Mouse (Mus musculus) limb, embryonic 15.5 days (tissue): ENCODE measurements around the gene Rph3al. TPM values are rescaled to one million over a fixed set of nuclear protein-coding genes. Genes with fewer than 3 reads are reported as not detected.

Experiments
- ATAC-seq: fragments of 200-750 bp; cut with Nextera tagmentation; 2 replicates; pipeline ENCODE4 v1.8.0; 2017; ENCODE audit warnings: low read depth, moderate TSS enrichment; ENCODE audit not compliant: insufficient number of reproducible peaks, low FRiP score, low TSS enrichment
- H3K27ac ChIP-seq: fragments of 300-500 bp; sonication (generic); 2 replicates; pipeline ENCODE4 v1.5.1; 2015; ENCODE audit warnings: moderate library complexity, mild to moderate bottlenecking, inconsistent platforms
- H3K27me3 ChIP-seq: fragments of 300-500 bp; sonication (generic); 2 replicates; pipeline ENCODE4 v1.6.1; 2015; ENCODE audit warnings: inconsistent platforms
- H3K36me3 ChIP-seq: fragments of 300-500 bp; sonication (generic); 2 replicates; pipeline ENCODE4 v1.6.1; 2015; ENCODE audit warnings: inconsistent platforms
- H3K4me1 ChIP-seq: fragments of 300-500 bp; sonication (generic); 2 replicates; pipeline ENCODE4 v1.6.1; 2015; ENCODE audit warnings: inconsistent platforms
- H3K4me2 ChIP-seq: fragments of 300-500 bp; sonication (generic); 2 replicates; pipeline ENCODE4 v1.6.1; 2015; ENCODE audit warnings: mild to moderate bottlenecking, inconsistent platforms
- H3K4me3 ChIP-seq: fragments of 300-500 bp; sonication (generic); 2 replicates; pipeline ENCODE4 v1.5.1; 2015; ENCODE audit warnings: mild to moderate bottlenecking, inconsistent platforms
- H3K9ac ChIP-seq: fragments of 300-500 bp; sonication (generic); 2 replicates; pipeline ENCODE4 v1.6.1; 2015; ENCODE audit warnings: inconsistent platforms
- H3K9me3 ChIP-seq: fragments of 300-500 bp; sonication (generic); 2 replicates; pipeline ENCODE4 v1.6.1; 2016; ENCODE audit warnings: inconsistent platforms
- WGBS: fragments of 180-500 bp; shearing (Covaris S2); methylation state at CpG from one replicate; pipeline ENCODE4 v1.1.7; 2015; 5-methylcytosine and 5-hydroxymethylcytosine counted together
- polyA plus RNA-seq: library from polyadenylated mRNA; unstranded; fragments of >200 nt; fragmentation: Nextera tagmentation; extraction: Ambion mirVana; gene quantifications from 2 replicates; pipeline ENCODE4 v1.2.1, GENCODE M21; 2015

The Rph3al gene
- polyA plus RNA-seq, 1 experiment from 2014 or later, result 1.9 TPM

DNA sequence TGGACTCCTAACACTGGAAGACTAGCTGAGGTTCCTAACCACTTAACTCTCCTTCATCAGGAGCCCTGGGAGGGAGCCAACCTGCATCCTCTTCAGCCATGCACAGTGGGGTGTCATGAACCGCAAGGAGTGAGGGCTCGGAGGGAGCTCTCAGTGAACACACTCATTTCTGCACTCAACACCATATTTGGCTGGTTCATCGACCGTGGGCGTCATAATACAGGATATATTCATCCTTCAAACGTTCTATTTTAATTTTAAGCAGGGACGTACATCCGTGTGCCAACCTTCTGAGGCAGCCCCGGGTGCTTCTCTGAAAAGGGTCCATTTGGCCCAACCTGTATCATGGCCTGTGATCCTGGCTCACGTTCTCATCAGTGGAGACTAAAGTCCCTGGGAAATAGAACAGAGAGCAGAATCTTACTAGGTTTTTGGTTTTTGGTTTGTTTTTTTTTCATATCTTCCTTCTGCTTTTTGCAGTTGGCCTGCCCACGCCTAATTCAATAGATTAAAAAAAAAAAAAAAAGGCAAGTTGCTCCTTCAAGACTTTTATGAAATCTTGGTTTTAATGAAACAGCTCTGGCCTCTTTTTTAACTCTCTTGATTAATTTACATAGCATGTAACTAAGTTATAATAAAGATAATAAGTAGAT lies 102.5 kb downstream of the Rph3al start:
- no peak overlapping the region for H3K4me2 ChIP-seq
- no peaks in the 10 kb centered on the region for H3K4me1 ChIP-seq
- no peak overlapping the region for H3K4me3 ChIP-seq
- no peaks in the 10 kb centered on the region for H3K9me3 ChIP-seq
- no peak overlapping the region for H3K27ac ChIP-seq
- H3K9ac ChIP-seq, result no peak overlapping the region
- 77% methylated on average over 11 of the region's 11 CpGs for WGBS
- no peaks in the 10 kb centered on the region for H3K27me3 ChIP-seq
- no peaks in the 10 kb centered on the region for H3K36me3 ChIP-seq
- ATAC-seq, result no peak

DNA sequence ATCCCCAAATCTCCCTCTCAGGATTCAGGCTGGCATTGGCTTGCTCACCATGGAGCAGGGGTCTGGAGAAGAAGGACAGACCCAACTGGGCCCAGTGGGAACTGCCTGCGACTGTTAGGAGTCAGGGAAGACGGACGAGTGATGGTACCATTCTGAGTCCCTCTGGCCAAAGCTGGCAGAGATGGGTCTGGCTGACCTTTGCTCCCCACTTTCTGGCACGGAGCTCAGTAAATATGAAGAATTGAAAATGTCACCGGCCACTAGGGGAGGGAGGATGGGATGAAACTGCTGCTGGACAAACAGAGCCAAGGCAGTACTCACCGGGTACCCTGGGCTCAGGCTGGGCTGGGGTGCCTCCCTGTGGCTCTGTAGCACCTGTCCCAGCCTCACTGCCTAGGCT lies 105.1 kb downstream of the Rph3al start:
- Histone ChIP-seq H3K9ac (no peak overlapping the region), H3K27me3 (no peaks in the 10 kb centered on the region), H3K27ac (no peak overlapping the region), H3K4me3 (no peak overlapping the region), H3K4me2 (no peak overlapping the region), H3K4me1 (no peaks in the 10 kb centered on the region), H3K36me3 (no peaks in the 10 kb centered on the region), H3K9me3 (no peaks in the 10 kb centered on the region)
- 83% methylated on average over 6 of the region's 6 CpGs for WGBS
- no peak for ATAC-seq

DNA sequence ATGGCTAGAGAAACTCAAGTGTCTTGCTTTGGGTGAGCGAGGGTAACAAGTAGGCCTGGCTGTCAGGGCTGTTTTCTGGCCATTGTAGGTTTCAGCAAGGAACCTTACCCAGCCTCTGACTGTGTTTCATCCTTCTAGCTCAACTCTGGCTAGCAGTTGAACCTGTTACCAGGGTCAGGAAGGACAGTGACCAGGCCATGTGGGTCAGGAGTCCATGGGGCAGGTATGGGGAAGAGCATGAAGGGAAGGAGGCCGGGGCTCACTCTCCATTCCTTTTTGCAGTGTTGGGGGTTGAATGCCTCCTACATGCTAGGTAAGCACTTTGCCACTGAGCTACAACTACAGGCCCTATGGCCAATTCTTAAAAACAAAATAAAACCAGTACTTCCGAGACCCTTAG lies 107.8 kb downstream of the Rph3al start:
- ATAC-seq, result no peak
- no peak overlapping the region for H3K27ac ChIP-seq
- WGBS, result 92% methylated on average over 3 of the region's 3 CpGs
- H3K4me2 ChIP-seq, result no peak overlapping the region
- no peaks in the 10 kb centered on the region for H3K27me3 ChIP-seq
- H3K4me3 ChIP-seq, result no peak overlapping the region
- no peak overlapping the region for H3K9ac ChIP-seq
- no peaks in the 10 kb centered on the region for H3K4me1 ChIP-seq
- H3K36me3 ChIP-seq, result no peaks in the 10 kb centered on the region
- no peaks in the 10 kb centered on the region for H3K9me3 ChIP-seq

DNA sequence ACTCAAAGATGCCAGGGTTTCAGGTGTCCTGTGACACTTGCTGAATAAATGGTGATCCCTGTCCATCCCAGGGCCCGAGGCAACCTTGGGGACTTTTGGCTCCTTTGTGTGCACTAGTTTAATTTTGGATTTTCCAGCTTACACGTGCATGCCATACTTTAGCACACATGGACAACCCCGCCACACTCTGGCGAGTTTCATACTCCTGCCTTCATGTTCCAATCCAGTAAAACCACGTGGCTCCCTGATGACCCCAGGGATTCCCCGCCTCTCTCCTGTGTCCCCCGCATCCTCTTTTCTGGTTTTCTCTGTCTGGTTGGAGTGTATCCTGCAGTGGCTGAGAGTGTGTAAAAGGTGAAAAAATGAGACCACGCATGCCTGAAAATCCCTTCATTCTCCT lies 110.8 kb downstream of the Rph3al start:
- no peaks in the 10 kb centered on the region for H3K4me1 ChIP-seq
- H3K27me3 ChIP-seq, result no peaks in the 10 kb centered on the region
- H3K27ac ChIP-seq, result no peak overlapping the region
- H3K9ac ChIP-seq, result no peak overlapping the region
- H3K9me3 ChIP-seq, result no peaks in the 10 kb centered on the region
- H3K36me3 ChIP-seq, result no peaks in the 10 kb centered on the region
- WGBS, result 71% methylated on average over 8 of the region's 8 CpGs
- ATAC-seq, result no peak
- no peak overlapping the region for H3K4me3 ChIP-seq
- H3K4me2 ChIP-seq, result no peak overlapping the region

DNA sequence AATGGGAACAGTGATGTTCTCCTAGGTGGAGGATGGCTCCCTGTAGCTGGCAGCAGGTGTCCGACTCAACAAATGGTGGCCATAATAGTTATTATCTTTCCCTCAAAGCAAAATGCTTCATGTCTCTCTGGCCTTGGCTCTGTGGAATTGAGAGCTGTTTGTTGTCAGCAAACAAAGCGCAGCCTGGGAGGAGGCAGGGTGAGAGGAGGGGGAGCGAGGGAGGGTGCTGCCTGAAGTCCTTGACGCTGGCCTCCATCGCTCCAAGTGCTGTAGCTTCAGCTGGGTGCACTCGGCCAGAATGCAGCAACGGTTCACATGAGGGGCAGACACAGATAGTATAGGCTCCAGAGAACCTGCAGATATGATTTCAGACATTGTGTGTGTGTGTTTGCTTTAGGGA lies 114.7 kb downstream of the Rph3al start:
- Histone ChIP-seq H3K27me3 (no peaks in the 10 kb centered on the region), H3K36me3 (no peaks in the 10 kb centered on the region), H3K27ac (no peak overlapping the region), H3K4me1 (peaks cover 5% of the 10 kb centered on the region), H3K9ac (no peak overlapping the region), H3K4me3 (no peak overlapping the region), H3K9me3 (no peaks in the 10 kb centered on the region), H3K4me2 (no peak overlapping the region)
- ATAC-seq, result no peak
- 66% methylated on average over 7 of the region's 7 CpGs for WGBS

DNA sequence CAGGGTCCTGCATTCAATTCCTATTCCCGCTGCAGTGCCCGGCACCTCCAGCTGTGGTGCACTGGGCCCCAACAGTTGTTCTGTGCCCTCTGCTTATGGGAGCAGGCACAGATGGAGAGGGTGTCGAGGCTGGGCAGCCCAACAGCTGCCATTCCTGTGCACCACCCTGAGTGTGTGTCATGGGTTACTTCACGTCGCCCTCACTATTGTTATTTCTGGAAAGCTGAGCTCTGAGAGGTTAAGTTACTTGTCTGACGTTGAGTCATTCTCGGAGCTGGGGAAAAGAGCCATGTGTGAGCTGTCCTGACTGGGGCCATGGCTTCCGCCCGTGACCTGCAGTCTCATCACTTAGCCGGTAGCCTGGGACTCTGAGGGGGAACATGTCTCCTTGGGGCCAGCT lies 125.1 kb downstream of the Rph3al start:
- H3K27ac ChIP-seq, result peak overlapping the region; percentile 69
- ATAC-seq, result 0 out of 2 replicates have a peak, but pooled peaks have one; percentile 55
- 49% methylated on average over 10 of the region's 10 CpGs for WGBS

DNA sequence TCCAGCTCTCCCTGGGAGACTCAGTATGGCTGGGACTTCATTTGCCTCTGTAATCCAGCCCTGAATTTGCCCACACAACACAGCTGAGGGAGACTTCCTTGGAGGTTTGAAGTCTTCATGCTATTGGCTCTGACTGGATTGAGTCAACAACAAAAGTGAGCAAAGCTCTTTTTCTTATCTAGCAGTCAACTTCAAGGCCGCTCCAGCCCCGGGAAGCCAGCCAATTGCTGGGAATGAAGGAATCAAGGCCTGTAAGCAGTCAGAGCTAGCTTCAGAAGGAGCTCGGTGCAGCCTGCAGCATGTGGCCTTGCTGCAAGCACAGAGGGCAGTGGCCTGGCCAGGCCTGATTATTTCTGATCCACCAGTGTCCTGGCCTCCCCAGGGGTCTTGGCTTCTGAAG lies 126.3 kb downstream of the Rph3al start:
- Histone ChIP-seq H3K9me3 (no peaks in the 10 kb centered on the region), H3K4me1 (peaks cover 24% of the 10 kb centered on the region), H3K36me3 (no peaks in the 10 kb centered on the region), H3K27me3 (no peaks in the 10 kb centered on the region), H3K27ac (peak overlapping the region; percentile 84), H3K4me3 (no peak overlapping the region), H3K9ac (no peak overlapping the region), H3K4me2 (no peak overlapping the region)
- WGBS, result 28% methylated on average over 3 of the region's 3 CpGs
- no peak for ATAC-seq

More for the DNA sequence above, 125.1 kb downstream of the Rph3al start:
- Histone ChIP-seq H3K36me3 (no peaks in the 10 kb centered on the region), H3K9ac (0 out of 2 replicates have a peak overlapping the region, but pooled peaks have one; percentile 7), H3K9me3 (no peaks in the 10 kb centered on the region), H3K4me1 (peaks cover 32% of the 10 kb centered on the region), H3K27me3 (no peaks in the 10 kb centered on the region), H3K4me2 (no peak overlapping the region), H3K4me3 (no peak overlapping the region)

DNA sequence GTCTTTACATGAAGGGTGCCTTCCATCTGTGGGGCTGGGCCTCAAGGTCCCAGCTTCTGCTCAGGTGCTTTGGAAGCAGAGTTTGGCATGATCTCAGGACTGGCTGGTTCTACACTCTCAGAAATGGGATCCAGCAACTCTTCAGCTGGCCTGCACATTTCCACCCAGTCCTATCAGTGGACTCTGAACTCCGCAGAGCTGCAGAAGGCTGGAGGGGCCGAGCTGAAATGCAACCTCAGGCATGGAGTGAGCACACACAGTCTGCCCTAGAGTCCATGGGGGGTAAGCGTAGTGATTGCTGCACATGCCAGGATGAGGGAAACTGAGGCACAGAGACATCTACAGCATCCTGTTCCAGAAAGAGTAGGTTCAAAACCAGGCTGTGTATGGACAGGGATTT lies 127.7 kb downstream of the Rph3al start:
- Histone ChIP-seq H3K4me3 (no peak overlapping the region), H3K9me3 (no peaks in the 10 kb centered on the region), H3K36me3 (no peaks in the 10 kb centered on the region), H3K9ac (no peak overlapping the region), H3K27me3 (no peaks in the 10 kb centered on the region), H3K27ac (no peak overlapping the region), H3K4me1 (peaks cover 24% of the 10 kb centered on the region), H3K4me2 (no peak overlapping the region)
- 87% methylated on average over 3 of the region's 3 CpGs for WGBS
- no peak for ATAC-seq

DNA sequence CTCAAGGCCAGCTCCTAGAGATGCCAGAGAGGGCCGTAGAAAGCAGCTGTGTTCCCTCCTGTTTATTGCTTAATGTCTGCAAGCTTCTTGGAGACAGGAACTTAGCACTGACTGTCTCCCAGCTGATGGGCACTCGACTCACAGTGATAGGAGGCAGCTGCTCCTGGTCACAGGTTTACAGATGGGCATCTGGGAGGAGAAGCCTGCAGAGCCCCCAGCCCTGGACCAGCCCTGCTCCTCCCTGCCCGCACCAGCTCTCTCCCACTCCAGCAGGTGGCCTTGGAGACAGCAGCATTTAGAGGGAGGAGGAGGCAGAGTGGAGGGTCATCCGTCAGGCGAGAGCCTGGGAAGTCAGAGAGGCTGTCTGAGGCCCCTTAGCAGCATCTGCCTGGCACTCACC lies 130.7 kb downstream of the Rph3al start:
- Histone ChIP-seq H3K4me2 (no peak overlapping the region), H3K9me3 (no peaks in the 10 kb centered on the region), H3K27ac (no peak overlapping the region), H3K36me3 (no peaks in the 10 kb centered on the region), H3K4me3 (no peak overlapping the region), H3K4me1 (peaks cover 10% of the 10 kb centered on the region), H3K9ac (no peak overlapping the region), H3K27me3 (no peaks in the 10 kb centered on the region)
- no peak for ATAC-seq
- WGBS, result 30% methylated on average over 5 of the region's 5 CpGs

DNA sequence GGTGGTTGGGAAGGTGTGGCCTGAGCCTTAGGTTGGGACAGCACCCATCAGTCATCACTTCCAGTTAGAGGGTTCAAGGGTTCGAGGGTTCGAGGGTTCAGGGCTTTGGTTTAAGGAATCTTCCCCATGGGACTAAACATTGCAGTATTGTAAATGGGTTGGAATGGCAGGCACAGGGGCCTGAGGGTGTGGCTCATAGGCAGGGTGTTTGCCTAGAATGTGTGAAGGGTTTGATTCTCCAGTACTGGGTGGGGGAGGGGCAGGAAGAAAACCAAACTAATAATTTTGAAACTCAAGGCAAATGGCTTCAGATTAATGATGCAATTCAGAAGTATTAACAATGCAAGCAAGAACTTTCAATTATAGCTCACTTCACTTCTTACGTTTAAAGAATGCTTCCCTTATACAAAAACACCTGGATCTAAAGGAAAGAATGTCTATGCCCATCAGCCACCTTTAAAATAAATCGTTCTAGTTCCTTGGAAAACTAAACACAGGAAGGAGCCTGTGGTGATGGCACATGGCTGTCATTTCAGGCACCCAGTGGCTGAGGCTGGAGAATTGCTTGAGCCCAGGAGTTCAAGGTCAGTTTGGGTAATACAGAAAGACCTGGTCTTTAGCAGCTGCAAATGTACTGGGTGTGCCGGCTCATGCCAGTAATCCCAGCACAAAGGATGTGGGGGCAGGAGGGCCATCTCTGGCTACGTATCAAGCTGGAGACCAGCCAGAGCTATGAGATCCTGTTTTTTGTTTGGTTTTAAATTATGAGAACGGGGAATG lies 136.3 kb downstream of the Rph3al start:
- no peaks in the 10 kb centered on the region for H3K9me3 ChIP-seq
- no peak overlapping the region for H3K4me2 ChIP-seq
- H3K4me3 ChIP-seq, result no peak overlapping the region
- no peak overlapping the region for H3K9ac ChIP-seq
- peaks cover 6% of the 10 kb centered on the region for H3K27me3 ChIP-seq
- 73% methylated on average over 7 of the region's 7 CpGs for WGBS
- no peak overlapping the region for H3K27ac ChIP-seq
- no peaks in the 10 kb centered on the region for H3K36me3 ChIP-seq
- no peaks in the 10 kb centered on the region for H3K4me1 ChIP-seq
- no peak for ATAC-seq

DNA sequence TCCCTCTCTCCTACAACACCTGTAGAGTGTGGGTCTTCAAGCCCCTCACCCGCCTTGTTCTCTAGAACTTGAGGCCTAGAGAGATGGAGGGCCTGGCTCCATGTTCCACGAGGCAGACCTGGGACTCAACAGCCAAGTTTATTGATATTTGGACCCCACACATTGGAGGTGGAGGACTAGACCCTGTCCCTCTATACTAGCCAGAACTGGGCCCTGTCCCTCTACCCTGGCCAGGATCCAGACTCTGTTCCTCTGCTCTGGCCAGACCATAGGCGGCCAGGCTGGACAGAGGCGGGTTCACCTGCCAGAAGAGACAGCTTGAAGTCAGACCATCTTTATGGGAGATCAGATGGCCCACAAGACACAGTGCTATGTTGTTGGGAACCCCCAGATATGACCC lies 136.9 kb downstream of the Rph3al start:
- no peaks in the 10 kb centered on the region for H3K9me3 ChIP-seq
- H3K4me1 ChIP-seq, result 0 out of 2 replicates have a peak, but pooled peaks cover under 1% of the 10 kb centered on the region
- H3K27me3 ChIP-seq, result peaks cover 12% of the 10 kb centered on the region
- H3K36me3 ChIP-seq, result no peaks in the 10 kb centered on the region
- no peak overlapping the region for H3K9ac ChIP-seq
- ATAC-seq, result no peak
- H3K4me3 ChIP-seq, result no peak overlapping the region
- WGBS, result 81% methylated on average over 4 of the region's 4 CpGs
- no peak overlapping the region for H3K4me2 ChIP-seq
- H3K27ac ChIP-seq, result no peak overlapping the region

DNA sequence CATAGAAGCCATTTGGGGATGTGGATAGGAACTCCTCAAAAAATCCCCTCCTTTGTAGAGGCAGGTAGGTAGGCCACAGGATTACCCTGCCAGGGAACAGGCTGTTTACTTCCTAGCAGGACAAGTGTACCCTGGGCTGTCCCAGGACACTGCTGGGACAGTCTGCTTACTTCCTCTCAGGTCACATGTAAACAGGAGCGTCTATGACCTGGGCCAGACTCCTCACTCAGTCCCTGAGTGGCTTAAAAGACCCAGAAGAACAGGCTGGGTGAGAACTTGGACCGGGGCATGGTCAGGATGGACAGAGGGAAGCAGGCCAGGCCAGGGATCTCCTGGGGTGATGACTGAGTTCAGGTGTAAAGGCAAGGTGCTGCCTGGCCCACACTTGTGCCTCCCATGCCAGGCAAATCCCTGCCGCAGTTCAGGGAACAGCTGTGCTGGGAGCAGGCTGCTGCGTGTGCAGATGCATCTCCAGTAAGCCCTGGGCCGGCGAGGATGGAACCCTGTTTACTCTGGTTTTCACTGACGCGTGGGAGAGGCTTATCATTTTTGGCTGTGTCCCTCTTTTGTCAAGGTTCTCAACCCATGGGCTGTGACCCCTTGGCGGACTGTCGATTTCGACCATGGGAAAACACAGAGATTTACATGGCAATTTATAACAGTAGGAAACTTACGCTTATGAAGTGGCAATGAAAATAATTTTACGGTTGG lies 141.5 kb downstream of the Rph3al start:
- Histone ChIP-seq H3K36me3 (no peaks in the 10 kb centered on the region), H3K4me1 (peaks cover 22% of the 10 kb centered on the region), H3K9me3 (no peaks in the 10 kb centered on the region), H3K27me3 (peaks cover 55% of the 10 kb centered on the region), H3K9ac (no peak overlapping the region), H3K4me2 (0 out of 2 replicates have a peak overlapping the region, but pooled peaks have one; percentile 76), H3K27ac (no peak overlapping the region), H3K4me3 (no peak overlapping the region)
- 64% methylated on average over 13 of the region's 13 CpGs for WGBS
- ATAC-seq, result no peak
